Mouse (Mus musculus) intestine, embryonic 14.5 days (tissue): ENCODE measurements around the gene Pcnx2. TPM values are rescaled to one million over a fixed set of nuclear protein-coding genes. Genes with fewer than 3 reads are reported as not detected.

Source experiments
- ATAC-seq: fragments of 200-750 bp; cut with Nextera tagmentation; replicated peaks from 2 replicates; pipeline ENCODE4 v1.8.0; 2017; ENCODE audit warnings: low read depth, moderate number of reproducible peaks, moderate TSS enrichment, moderate library complexity; ENCODE audit not compliant: low FRiP score, low TSS enrichment
- DNase-seq: peaks from one replicate; pipeline ENCODE4 v3.0.0-alpha.2; 2018; ENCODE audit warnings: low spot score
- H3K27ac ChIP-seq: fragments of 300-500 bp; sonication (generic); 2 replicates; pipeline ENCODE4 v1.5.1; 2014; ENCODE audit warnings: low read depth, mild to moderate bottlenecking, control low read depth
- H3K27me3 ChIP-seq: fragments of 300-500 bp; sonication (generic); replicated peaks from 2 replicates; pipeline ENCODE4 v1.6.1; 2014; ENCODE audit warnings: low read length, control low read depth; ENCODE audit not compliant: control insufficient read depth, insufficient read depth
- H3K36me3 ChIP-seq: fragments of 300-500 bp; sonication (generic); 2 replicates; pipeline ENCODE4 v1.6.1; 2014; ENCODE audit warnings: low read length, control low read depth; ENCODE audit not compliant: control insufficient read depth, insufficient read depth
- H3K4me1 ChIP-seq: fragments of 300-500 bp; sonication (generic); replicated peaks from 2 replicates; pipeline ENCODE4 v1.6.1; 2014; ENCODE audit warnings: low read length, control low read depth, mixed read lengths; ENCODE audit not compliant: control insufficient read depth, insufficient read depth
- H3K4me2 ChIP-seq: fragments of 300-500 bp; sonication (generic); 2 replicates; pipeline ENCODE4 v1.6.1; 2014; ENCODE audit warnings: low read length
- H3K4me3 ChIP-seq: fragments of 300-500 bp; sonication (generic); 2 replicates; pipeline ENCODE4 v1.5.1; 2014; ENCODE audit warnings: low read depth, low read length, control low read depth, mixed read lengths
- H3K9ac ChIP-seq: fragments of 300-500 bp; sonication (generic); 2 replicates; pipeline ENCODE4 v1.6.1; 2014; ENCODE audit warnings: mild to moderate bottlenecking, low read length
- H3K9me3 ChIP-seq: fragments of 300-500 bp; sonication (generic); 2 replicates; pipeline ENCODE4 v1.6.1; 2016; ENCODE audit warnings: low read length, control low read depth; ENCODE audit not compliant: control insufficient read depth
- WGBS: fragments of 180-500 bp; shearing (Covaris S2); extraction: QIAGEN DNeasy Blood & Tissue Kit; methylation state at CpG from one replicate; pipeline ENCODE4 v1.1.7; 2014; 5-methylcytosine and 5-hydroxymethylcytosine counted together
- polyA plus RNA-seq: library from polyadenylated mRNA; unstranded; fragments of >200 nt; fragmentation: Nextera tagmentation; extraction: Ambion mirVana; gene quantifications from 2 replicates; pipeline ENCODE4 v1.2.1, GENCODE M21; 2014

The Pcnx2 gene
- polyA plus RNA-seq, 1 experiment from 2014 or later, result 0.08 TPM

GRCm38 (mm10) chr8:125920281-125920680 is 22.2 kb upstream of the Pcnx2 start:
- H3K9me3 ChIP-seq, result no peaks in the 10 kb centered on the region
- H3K27ac ChIP-seq, result peak overlapping the region; percentile 54; the same call in 1 of the 2 replicates
- H3K4me2 ChIP-seq, result no peak overlapping the region
- no peaks in the 10 kb centered on the region for H3K36me3 ChIP-seq
- H3K4me3 ChIP-seq, result no peak overlapping the region
- DNase-seq, result no peak
- ATAC-seq, result no peak
- H3K9ac ChIP-seq, result no peak overlapping the region
- 0 out of 2 replicates have a peak, but pooled peaks cover 11% of the 10 kb centered on the region for H3K4me1 ChIP-seq
- WGBS, result 83% methylated on average over 10 of the region's 10 CpGs
- no peaks in the 10 kb centered on the region for H3K27me3 ChIP-seq

DNA sequence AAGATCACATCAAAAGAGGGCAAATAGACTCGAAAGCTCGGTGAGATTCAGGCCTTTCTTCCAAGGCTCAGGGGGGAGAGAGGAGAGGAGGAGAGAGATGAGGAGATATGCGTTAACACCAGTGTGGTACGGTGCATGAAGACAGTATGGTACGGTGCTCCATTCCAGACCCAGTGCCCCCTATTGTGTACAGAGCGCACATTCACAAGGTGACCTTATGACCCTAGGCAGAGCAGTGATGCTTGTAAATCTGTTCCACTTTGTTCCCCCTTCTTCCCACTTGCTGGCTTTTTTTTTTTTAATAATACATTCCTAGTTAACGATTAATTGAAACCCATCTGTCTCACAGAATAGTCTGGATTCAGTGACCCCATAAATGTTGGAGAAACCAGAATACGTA is 21.4 kb upstream of the Pcnx2 start:
- Histone ChIP-seq H3K27me3 (no peaks in the 10 kb centered on the region), H3K4me1 (0 out of 2 replicates have a peak, but pooled peaks cover 11% of the 10 kb centered on the region), H3K4me2 (peak overlapping the region; percentile 0; the same call in 1 of the 2 replicates), H3K9me3 (no peaks in the 10 kb centered on the region), H3K27ac (peak overlapping the region; percentile 74), H3K4me3 (no peak overlapping the region), H3K9ac (no peak overlapping the region), H3K36me3 (no peaks in the 10 kb centered on the region)
- DNase-seq (no peak), ATAC-seq (no peak)
- WGBS, result 47% methylated on average over 8 of the region's 8 CpGs

DNA sequence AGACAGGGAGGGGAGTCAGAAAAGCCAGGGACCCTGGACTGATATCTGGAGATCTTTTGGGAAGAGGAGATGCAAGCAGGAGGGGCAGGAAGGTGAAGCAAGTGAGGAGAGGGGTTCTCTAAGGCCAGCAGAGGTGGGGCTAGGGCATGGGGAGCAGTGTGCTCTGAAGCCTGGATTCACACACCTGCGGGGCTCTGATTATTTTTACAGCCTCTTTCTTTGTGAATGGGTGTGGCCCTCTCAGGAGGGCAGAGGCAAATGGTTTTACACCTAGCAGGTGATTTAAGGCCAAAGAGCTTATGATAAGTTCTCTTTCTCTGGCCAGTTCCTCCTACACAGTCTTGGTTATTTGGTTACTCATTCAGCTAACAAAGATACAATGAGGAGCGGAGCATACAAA is 20.6 kb upstream of the Pcnx2 start:
- Histone ChIP-seq H3K4me1 (0 out of 2 replicates have a peak, but pooled peaks cover 11% of the 10 kb centered on the region), H3K9me3 (no peaks in the 10 kb centered on the region), H3K27me3 (no peaks in the 10 kb centered on the region), H3K27ac (peak overlapping the region; percentile 74), H3K4me2 (no peak overlapping the region), H3K36me3 (no peaks in the 10 kb centered on the region), H3K9ac (no peak overlapping the region), H3K4me3 (no peak overlapping the region)
- ATAC-seq (peak; percentile 37; the same call in 1 of the 2 replicates), DNase-seq (no peak)
- 66% methylated on average over 2 of the region's 2 CpGs for WGBS

DNA sequence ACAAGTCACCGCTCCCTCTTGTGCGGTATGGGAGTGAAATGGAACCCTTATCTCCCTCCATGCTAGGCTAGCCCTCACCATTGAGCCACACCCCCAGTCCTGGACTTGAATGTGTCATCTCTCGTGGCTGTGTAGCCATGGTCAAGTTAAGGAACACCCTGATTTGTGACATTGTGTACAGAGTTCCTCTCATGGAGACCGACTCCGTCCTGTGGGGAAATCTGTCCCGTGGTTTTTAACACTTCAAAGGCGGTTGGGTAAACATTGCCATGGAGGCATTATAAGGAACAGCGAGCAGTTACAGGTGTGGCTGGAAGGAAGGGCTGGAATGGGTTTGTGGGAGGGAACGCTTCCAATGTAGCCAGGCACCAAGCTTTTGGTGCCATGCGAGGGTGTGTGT is 18.9 kb upstream of the Pcnx2 start:
- 54% methylated on average over 10 of the region's 10 CpGs for whole genome bisulfite sequencing
- Histone ChIP-seq H3K4me3 (no peak overlapping the region), H3K9me3 (no peaks in the 10 kb centered on the region), H3K4me1 (0 out of 2 replicates have a peak, but pooled peaks cover 11% of the 10 kb centered on the region), H3K9ac (no peak overlapping the region), H3K27me3 (peaks cover 15% of the 10 kb centered on the region), H3K4me2 (no peak overlapping the region), H3K27ac (0 out of 2 replicates have a peak overlapping the region, but pooled peaks have one; percentile 14), H3K36me3 (no peaks in the 10 kb centered on the region)
- DNase-seq (peak; percentile 62), ATAC-seq (peak; percentile 65)

- no peak overlapping the region for H3K4me3 ChIP-seq
- H3K36me3 ChIP-seq, result no peaks in the 10 kb centered on the region
- H3K27me3 ChIP-seq, result peaks cover 41% of the 10 kb centered on the region
- no peak for ATAC-seq
- 58% methylated on average over 9 of the region's 9 CpGs for WGBS
- H3K9me3 ChIP-seq, result no peaks in the 10 kb centered on the region
- DNase-seq, result no peak
- H3K4me2 ChIP-seq, result no peak overlapping the region
- no peak overlapping the region for H3K9ac ChIP-seq
- no peak overlapping the region for H3K27ac ChIP-seq
- H3K4me1 ChIP-seq, result peaks cover 6% of the 10 kb centered on the region; the same call in 1 of the 2 replicates
Observed at GRCm38 (mm10) chr8:125914386-125914785, 16.3 kb upstream of the Pcnx2 start.

GRCm38 (mm10) chr8:125913206-125913605 is 15.1 kb upstream of the Pcnx2 start:
- Histone ChIP-seq H3K27me3 (peaks cover 52% of the 10 kb centered on the region), H3K4me3 (no peak overlapping the region), H3K9ac (no peak overlapping the region), H3K4me2 (peak overlapping the region; percentile 94; the same call in 1 of the 2 replicates), H3K9me3 (no peaks in the 10 kb centered on the region), H3K27ac (no peak overlapping the region), H3K4me1 (peaks cover 6% of the 10 kb centered on the region; the same call in 1 of the 2 replicates), H3K36me3 (no peaks in the 10 kb centered on the region)
- ATAC-seq (no peak), DNase-seq (no peak)
- 68% methylated on average over 4 of the region's 4 CpGs for WGBS

DNA sequence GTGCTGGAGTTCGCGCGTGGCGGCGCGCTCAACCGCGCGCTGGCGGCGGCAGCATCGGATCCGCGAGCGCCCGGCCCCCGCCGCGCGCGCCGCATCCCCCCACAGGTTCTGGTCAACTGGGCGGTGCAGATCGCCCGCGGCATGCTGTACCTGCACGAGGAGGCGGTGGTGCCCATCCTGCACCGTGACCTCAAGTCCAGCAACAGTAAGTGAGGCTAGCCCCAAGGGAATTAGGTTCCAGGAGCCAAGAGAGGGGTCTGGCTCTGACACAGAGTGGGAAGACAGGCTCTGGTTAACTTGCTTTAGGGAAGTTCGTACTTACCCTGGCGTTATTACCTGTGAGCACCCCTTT is 13.1 kb upstream of the Pcnx2 start:
- Histone ChIP-seq H3K27ac (no peak overlapping the region), H3K27me3 (peaks cover 55% of the 10 kb centered on the region), H3K4me1 (peaks cover 2% of the 10 kb centered on the region; the same call in 1 of the 2 replicates), H3K4me2 (peak overlapping the region; percentile 94), H3K9ac (peak overlapping the region; percentile 52), H3K9me3 (no peaks in the 10 kb centered on the region), H3K36me3 (no peaks in the 10 kb centered on the region), H3K4me3 (peak overlapping the region; percentile 54)
- DNase-seq (no peak), ATAC-seq (no peak)
- WGBS, result 2% methylated on average over 31 of the region's 31 CpGs

GRCm38 (mm10) chr8:125910365-125911228 is 12.5 kb upstream of the Pcnx2 start, which contains the start of gene Map3k21:
TSS of gene Map3k21 (plus strand) at chr8:125910450.
- peak within 1 kb of the TSS; percentile 16; the same call in 1 of the 2 replicates for H3K27ac ChIP-seq
- ATAC-seq, result peak; percentile 56
- H3K4me3 ChIP-seq, result peak within 1 kb of the TSS; percentile 54
- no peaks in the 10 kb centered on the region for H3K9me3 ChIP-seq
- H3K9ac ChIP-seq, result peak within 1 kb of the TSS; percentile 52
- H3K4me2 ChIP-seq, result peak within 1 kb of the TSS; percentile 94
- 1% methylated on average over 88 of the region's 93 CpGs for WGBS
- H3K4me1 ChIP-seq, result no peaks in the 10 kb centered on the region; the same call in 1 of the 2 replicates
- no peaks in the 10 kb centered on the region for H3K36me3 ChIP-seq
- peaks cover 55% of the 10 kb centered on the region for H3K27me3 ChIP-seq
- peak; percentile 77 for DNase-seq
